Mouse (Mus musculus): ENCODE data around the gene Ramac.

- no peak for TF ChIP-seq GATA1 (IDR thresholded peaks at IDR 0.05; ENCODE audit: borderline replicate concordance, low read length)
- no peak for TF ChIP-seq FLI1 (IDR thresholded peaks at IDR 0.05; ENCODE audit: low read length)
Observed at GRCm38 (mm10) chr7:81747956-81748355, 14.8 kb upstream of the Ramac start.
